Mouse (Mus musculus): Measurements from ENCODE around the gene Rab6b.

DNA sequence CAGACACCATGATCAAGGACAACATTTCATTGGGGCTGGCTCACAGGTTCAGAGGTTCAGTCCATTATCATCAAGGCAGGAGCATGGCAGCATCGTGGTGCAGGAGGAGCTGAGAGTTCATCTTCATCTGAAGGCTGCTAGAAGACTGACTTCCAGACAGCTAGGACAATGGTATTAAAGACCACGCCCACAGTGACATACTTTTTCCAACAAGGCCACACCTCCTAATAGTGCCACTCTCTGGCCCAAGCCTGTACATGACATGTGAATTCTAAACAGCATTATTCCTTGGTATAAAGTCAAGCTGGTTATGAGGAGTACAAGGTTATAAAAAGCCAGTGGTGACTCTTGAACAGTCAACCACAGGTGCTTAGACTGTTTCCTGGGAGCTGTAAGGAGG is 43.0 kb downstream of the Rab6b start:
- TF ChIP-seq CTCF (conservative IDR thresholded peaks at IDR 0.05; ENCODE audit: low read length) = no peak
- no peak for TF ChIP-seq POU5F1 (IDR thresholded peaks at IDR 0.05; ENCODE audit: borderline replicate concordance, low read length)
- no peak for TF ChIP-seq NANOG (IDR thresholded peaks at IDR 0.05; ENCODE audit: borderline replicate concordance, low read length)
